In the genomic region with DNA sequence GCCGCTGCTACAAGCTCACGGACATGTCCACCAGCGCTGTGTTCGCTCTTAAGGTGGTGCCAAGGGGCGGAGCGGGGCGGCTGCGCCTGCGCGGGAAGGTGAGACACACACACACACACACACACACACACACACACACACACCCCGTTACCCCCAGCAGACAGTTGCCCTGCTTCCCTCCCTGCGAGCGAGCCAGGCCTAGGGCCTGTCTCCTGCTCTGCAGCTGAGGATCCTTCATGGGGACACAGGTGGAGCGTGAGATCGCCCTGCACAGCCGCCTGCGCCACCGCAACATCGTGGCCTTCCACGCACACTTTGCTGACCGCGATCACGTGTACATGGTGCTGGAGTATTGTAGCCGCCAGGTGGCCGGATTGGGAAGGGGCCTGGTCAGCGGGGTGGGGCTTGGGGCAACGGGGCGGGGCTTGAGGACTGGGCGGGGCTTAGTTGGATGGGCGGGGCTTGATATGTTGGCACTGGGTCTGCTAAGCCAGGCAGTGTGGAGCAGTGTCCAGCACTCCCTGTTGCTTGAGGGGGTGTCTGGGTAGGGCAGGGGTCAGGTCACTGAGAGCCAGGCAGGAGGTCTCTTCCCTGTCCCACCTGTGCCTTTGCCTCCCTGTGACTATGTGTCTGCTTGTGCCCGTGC, we compare ENCODE assay signal across 8 mouse cellular contexts. TPM values are rescaled to one million over a fixed set of nuclear protein-coding genes. Genes with fewer than 3 reads are reported as not detected.
DNase-seq lines count a peak whose midpoint lies in the region; ATAC-seq and TF ChIP-seq lines count a peak whose summit lies in the region.

No protein-coding gene starts in this region.

- WGBS in cerebellum, adult 2 months, result 6% methylated on average over 30 of the region's 31 CpGs
- 6% methylated on average over 27 of the region's 31 CpGs for WGBS in heart, postnatal 0 days
- 7% methylated on average over 28 of the region's 31 CpGs for WGBS in limb, embryonic 12.5 days
- 7% methylated on average over 31 of the region's 31 CpGs for WGBS in midbrain, embryonic 14.5 days

- H3K4me1 ChIP-seq in cerebellum, adult 2 months (ENCODE audit: control insufficient read depth, insufficient read depth, low read length), result peaks cover 12% of the 10 kb centered on the region; the same call in 1 of the 2 replicates
- no peaks in the 10 kb centered on the region for H3K4me1 ChIP-seq in heart, postnatal 0 days (ENCODE audit: control insufficient read depth, insufficient read depth)
- peaks cover 22% of the 10 kb centered on the region for H3K4me1 ChIP-seq in limb, embryonic 12.5 days (replicated peaks)
- peaks cover 7% of the 10 kb centered on the region; the same call in 1 of the 2 replicates for H3K4me1 ChIP-seq in midbrain, embryonic 14.5 days (ENCODE audit: control insufficient read depth, insufficient read depth, low read length)

- TF ChIP-seq EP300 in heart, postnatal 0 days (IDR thresholded peaks at IDR 0.05; ENCODE audit: low read depth), result no peak

- H3K27ac ChIP-seq in cerebellum, adult 2 months (ENCODE audit: insufficient read depth, low read length), result no peak overlapping the region
- H3K27ac ChIP-seq in heart, postnatal 0 days (ENCODE audit: low read depth), result no peak overlapping the region
- H3K27ac ChIP-seq in limb, embryonic 12.5 days, result no peak overlapping the region
- no peak overlapping the region for H3K27ac ChIP-seq in midbrain, embryonic 14.5 days (replicated peaks; ENCODE audit: low read depth, low read length)

- no peak overlapping the region for H3K9ac ChIP-seq in heart, postnatal 0 days (replicated peaks; ENCODE audit: low read depth, low read length)
- no peak overlapping the region; the same call in 1 of the 2 replicates for H3K9ac ChIP-seq in limb, embryonic 12.5 days (replicated peaks)
- H3K9ac ChIP-seq in midbrain, embryonic 14.5 days (replicated peaks; ENCODE audit: low read length), result 0 out of 2 replicates have a peak overlapping the region, but pooled peaks have one; percentile 16

- peak overlapping the region; percentile 28 for H3K4me2 ChIP-seq in heart, postnatal 0 days (ENCODE audit: low read depth, low read length)
- peak overlapping the region; percentile 53 for H3K4me2 ChIP-seq in limb, embryonic 12.5 days
- H3K4me2 ChIP-seq in midbrain, embryonic 14.5 days (ENCODE audit: low read length), result peak overlapping the region; percentile 53

- H3K4me3 ChIP-seq in cerebellum, adult 2 months (replicated peaks; ENCODE audit: insufficient read depth, low read depth, low read length), result peak overlapping the region; percentile 78
- no peak overlapping the region for H3K4me3 ChIP-seq in heart, postnatal 0 days (ENCODE audit: low read depth, low read length)
- peak overlapping the region; percentile 32 for H3K4me3 ChIP-seq in limb, embryonic 12.5 days (replicated peaks)
- peak overlapping the region; percentile 32 for H3K4me3 ChIP-seq in midbrain, embryonic 14.5 days (replicated peaks; ENCODE audit: low read depth, low read length)

- peak; percentile 31; the same call in 1 of the 2 replicates for ATAC-seq in heart, postnatal 0 days (ENCODE audit: insufficient read depth, low read depth)
- 0 out of 2 replicates have a peak, but pooled peaks have one; percentile 13 for ATAC-seq in limb, embryonic 12.5 days (ENCODE audit: insufficient number of reproducible peaks, insufficient read depth, low FRiP score, low TSS enrichment, low read depth)
- peak; percentile 50 for ATAC-seq in midbrain, embryonic 14.5 days (ENCODE audit: low FRiP score, low TSS enrichment)

- no peaks in the 10 kb centered on the region for H3K27me3 ChIP-seq in cerebellum, adult 2 months (ENCODE audit: control insufficient read depth, insufficient read depth, low read length)
- peaks cover 70% of the 10 kb centered on the region for H3K27me3 ChIP-seq in heart, postnatal 0 days (ENCODE audit: control insufficient read depth, insufficient read depth, low read length)
- peaks cover 90% of the 10 kb centered on the region for H3K27me3 ChIP-seq in limb, embryonic 12.5 days
- peaks cover 44% of the 10 kb centered on the region for H3K27me3 ChIP-seq in midbrain, embryonic 14.5 days (ENCODE audit: control insufficient read depth, insufficient read depth, low read length)

- H3K9me3 ChIP-seq in heart, postnatal 0 days (replicated peaks; ENCODE audit: control insufficient read depth, low read length), result no peaks in the 10 kb centered on the region
- 0 out of 2 replicates have a peak, but pooled peaks cover 6% of the 10 kb centered on the region for H3K9me3 ChIP-seq in limb, embryonic 12.5 days
- H3K9me3 ChIP-seq in midbrain, embryonic 14.5 days (ENCODE audit: control insufficient read depth, low read length), result no peaks in the 10 kb centered on the region

- peak; percentile 24; the same call in 1 of the 2 replicates for TF ChIP-seq CTCF in cerebellum, adult 2 months (IDR thresholded peaks at IDR 0.05; ENCODE audit: borderline replicate concordance, insufficient read depth, low read depth, low read length)
- 0 out of 2 replicates have a peak, but pooled peaks have one; percentile 4 for TF ChIP-seq CTCF in heart, postnatal 0 days (IDR thresholded peaks at IDR 0.05; ENCODE audit: low read depth)

- peak; percentile 52 for TF ChIP-seq POLR2A in cerebellum, adult 2 months (IDR thresholded peaks at IDR 0.05; ENCODE audit: borderline replicate concordance, insufficient read depth, low read length)

- DNase-seq in adrenal gland, adult 2 months, result peak; percentile 44
- DNase-seq in adrenal gland, adult 8-10 months, result no peak
- peak; percentile 75 to 80 for DNase-seq in cerebellum, adult 2 months
- no peak for DNase-seq in heart, postnatal 0 days (ENCODE audit: low spot score)
- peak; percentile 66 for DNase-seq in midbrain, embryonic 14.5 days
- no peak for DNase-seq in right cerebral cortex, postnatal 36 days (ENCODE audit: low spot score in 2 of 2)
- DNase-seq in frontal cortex, postnatal 36 days (ENCODE audit: low spot score in 2 of 2), result no peak

- H3K36me3 ChIP-seq in heart, postnatal 0 days (replicated peaks; ENCODE audit: control insufficient read depth, insufficient read depth, low read length), result no peaks in the 10 kb centered on the region
- no peaks in the 10 kb centered on the region for H3K36me3 ChIP-seq in limb, embryonic 12.5 days
- no peaks in the 10 kb centered on the region for H3K36me3 ChIP-seq in midbrain, embryonic 14.5 days (ENCODE audit: control insufficient read depth, insufficient read depth, low read length)

RNA-seq across cellular contexts. Expression of a gene that starts 1.9 kb away (rescaled TPM):
- under 1 TPM; 0.14 to 0.45 TPM for total RNA-seq in adrenal gland, adult 2 months (2021)
- 1.5 and 2.6 TPM in 2 replicates for polyA plus RNA-seq in adrenal gland, adult 2 months (2012; rRNA removed)
- total RNA-seq in adrenal gland, adult 8-10 months (2022), result 1 to 10 TPM in 1 of 4 experiments, under 1 TPM in 3; 0.21 to 1.3 (median 0.41) TPM
- 145 and 151 TPM in 2 replicates for polyA plus RNA-seq in cerebellum, adult 2 months (2012; rRNA removed)
- total RNA-seq in heart, postnatal 0 days (2014; rRNA removed; ENCODE audit: low replicate concordance), result 1.7 TPM in 1 of 2 replicates, not detected in the other
- 0.05 TPM in 2 replicates for polyA plus RNA-seq in heart, postnatal 0 days (2015; fragmentation: Nextera tagmentation; extraction: Ambion mirVana)
- 1.2 and 1.3 TPM in 2 replicates for polyA plus RNA-seq in limb, embryonic 12.5 days (2016; fragmentation: Nextera tagmentation; extraction: Ambion mirVana)
- polyA plus RNA-seq in midbrain, embryonic 14.5 days (2014; fragmentation: Nextera tagmentation; extraction: Ambion mirVana), result 2.9 and 3.2 TPM in 2 replicates

RNA-seq across cellular contexts. Expression of a gene that starts 9.9 kb away (rescaled TPM):
- total RNA-seq in adrenal gland, adult 2 months (2021), result 10 to 100 TPM in 1 of 2 experiments, 1 to 10 TPM in 1; 8.0 to 10.3 TPM
- polyA plus RNA-seq in adrenal gland, adult 2 months (2012; rRNA removed), result 35.1 and 41.5 TPM in 2 replicates
- 10 to 100 TPM in 2 of 4 experiments, 1 to 10 TPM in 2; 9.2 to 11.1 (median 10.3) TPM for total RNA-seq in adrenal gland, adult 8-10 months (2022)
- polyA plus RNA-seq in cerebellum, adult 2 months (2012; rRNA removed), result 7.9 and 10.8 TPM in 2 replicates
- total RNA-seq in heart, postnatal 0 days (2014; rRNA removed; ENCODE audit: low replicate concordance), result 18.5 and 34.6 TPM in 2 replicates
- polyA plus RNA-seq in heart, postnatal 0 days (2015; fragmentation: Nextera tagmentation; extraction: Ambion mirVana), result 12.6 and 14.6 TPM in 2 replicates
- 0.70 and 0.88 TPM in 2 replicates for polyA plus RNA-seq in limb, embryonic 12.5 days (2016; fragmentation: Nextera tagmentation; extraction: Ambion mirVana)
- 0.26 TPM in 1 of 2 replicates, not detected in the other for polyA plus RNA-seq in midbrain, embryonic 14.5 days (2014; fragmentation: Nextera tagmentation; extraction: Ambion mirVana)

RNA-seq across cellular contexts. Expression of a gene that starts 28.4 kb away (rescaled TPM):
- 10 to 100 TPM; 11.1 to 15.6 TPM for total RNA-seq in adrenal gland, adult 2 months (2021)
- polyA plus RNA-seq in adrenal gland, adult 2 months (2012; rRNA removed), result 11.3 and 15.7 TPM in 2 replicates
- 1 to 10 TPM; 5.1 to 6.6 (median 5.9) TPM for total RNA-seq in adrenal gland, adult 8-10 months (2022)
- 9.0 and 10.3 TPM in 2 replicates for polyA plus RNA-seq in cerebellum, adult 2 months (2012; rRNA removed)
- total RNA-seq in heart, postnatal 0 days (2014; rRNA removed; ENCODE audit: low replicate concordance), result not detected in 2 replicates
- polyA plus RNA-seq in heart, postnatal 0 days (2015; fragmentation: Nextera tagmentation; extraction: Ambion mirVana), result 0.85 and 1.0 TPM in 2 replicates
- 4.1 and 4.6 TPM in 2 replicates for polyA plus RNA-seq in limb, embryonic 12.5 days (2016; fragmentation: Nextera tagmentation; extraction: Ambion mirVana)
- polyA plus RNA-seq in midbrain, embryonic 14.5 days (2014; fragmentation: Nextera tagmentation; extraction: Ambion mirVana), result 5.3 and 7.3 TPM in 2 replicates

RNA-seq across cellular contexts. Expression of a gene that starts 28.8 kb away (rescaled TPM):
- total RNA-seq in adrenal gland, adult 2 months (2021), result 1 to 10 TPM; 1.8 to 3.4 TPM
- 15.9 and 19.6 TPM in 2 replicates for polyA plus RNA-seq in adrenal gland, adult 2 months (2012; rRNA removed)
- 1 to 10 TPM; 3.5 to 8.2 (median 5.8) TPM for total RNA-seq in adrenal gland, adult 8-10 months (2022)
- polyA plus RNA-seq in cerebellum, adult 2 months (2012; rRNA removed), result 13.7 and 14.1 TPM in 2 replicates
- not detected in 2 replicates for total RNA-seq in heart, postnatal 0 days (2014; rRNA removed; ENCODE audit: low replicate concordance)
- 2.0 and 2.1 TPM in 2 replicates for polyA plus RNA-seq in heart, postnatal 0 days (2015; fragmentation: Nextera tagmentation; extraction: Ambion mirVana)
- 6.3 and 6.6 TPM in 2 replicates for polyA plus RNA-seq in limb, embryonic 12.5 days (2016; fragmentation: Nextera tagmentation; extraction: Ambion mirVana)
- polyA plus RNA-seq in midbrain, embryonic 14.5 days (2014; fragmentation: Nextera tagmentation; extraction: Ambion mirVana), result 2.5 and 3.5 TPM in 2 replicates

RNA-seq across cellular contexts. Expression of a gene that starts 29.3 kb away (rescaled TPM):
- total RNA-seq in adrenal gland, adult 2 months (2021), result 10 to 100 TPM; 19.2 to 19.5 TPM
- polyA plus RNA-seq in adrenal gland, adult 2 months (2012; rRNA removed), result 60.7 and 61.5 TPM in 2 replicates
- total RNA-seq in adrenal gland, adult 8-10 months (2022), result 10 to 100 TPM; 17.4 to 21.6 (median 20.8) TPM
- 16.1 and 16.2 TPM in 2 replicates for polyA plus RNA-seq in cerebellum, adult 2 months (2012; rRNA removed)
- 20.0 and 26.4 TPM in 2 replicates for total RNA-seq in heart, postnatal 0 days (2014; rRNA removed; ENCODE audit: low replicate concordance)
- 2.2 and 2.9 TPM in 2 replicates for polyA plus RNA-seq in heart, postnatal 0 days (2015; fragmentation: Nextera tagmentation; extraction: Ambion mirVana)
- 12.5 and 15.2 TPM in 2 replicates for polyA plus RNA-seq in limb, embryonic 12.5 days (2016; fragmentation: Nextera tagmentation; extraction: Ambion mirVana)
- polyA plus RNA-seq in midbrain, embryonic 14.5 days (2014; fragmentation: Nextera tagmentation; extraction: Ambion mirVana), result 17.3 and 28.2 TPM in 2 replicates

Comparison
In these comparisons a context has a peak if more than half of its experiments do, and no peak if none do; other contexts are left out.
1. DNase-seq: peak in adrenal gland, adult 2 months (single experiment), cerebellum, adult 2 months (2 of 2) and midbrain, embryonic 14.5 days (single experiment); none in adrenal gland, adult 8-10 months (single experiment), heart, postnatal 0 days (single experiment), right cerebral cortex, postnatal 36 days (0 of 2) and frontal cortex, postnatal 36 days (0 of 2).
2. RNA of a gene that starts 1.9 kb away (polyA plus RNA-seq): 145 to 151 TPM in cerebellum, adult 2 months; 2.9 to 3.2 TPM in midbrain, embryonic 14.5 days, 1.5 to 2.6 TPM in adrenal gland, adult 2 months, 1.2 to 1.3 TPM in limb, embryonic 12.5 days and 0.05 TPM in heart, postnatal 0 days; every median in the first group is over 10 times any median in the second.
3. Peak in every context shown above with its lines, with median percentiles within 50 percentile points of each other: ATAC-seq and H3K4me2 ChIP-seq.